Mouse (Mus musculus): ENCODE measurements around the gene Acap2. TPM values are rescaled to one million over a fixed set of nuclear protein-coding genes. Genes with fewer than 3 reads are reported as not detected.

The Acap2 gene
- total RNA-seq, 4 experiments from 2014 or later = 4.7 to 8.3 (median 6.8) TPM

DNA sequence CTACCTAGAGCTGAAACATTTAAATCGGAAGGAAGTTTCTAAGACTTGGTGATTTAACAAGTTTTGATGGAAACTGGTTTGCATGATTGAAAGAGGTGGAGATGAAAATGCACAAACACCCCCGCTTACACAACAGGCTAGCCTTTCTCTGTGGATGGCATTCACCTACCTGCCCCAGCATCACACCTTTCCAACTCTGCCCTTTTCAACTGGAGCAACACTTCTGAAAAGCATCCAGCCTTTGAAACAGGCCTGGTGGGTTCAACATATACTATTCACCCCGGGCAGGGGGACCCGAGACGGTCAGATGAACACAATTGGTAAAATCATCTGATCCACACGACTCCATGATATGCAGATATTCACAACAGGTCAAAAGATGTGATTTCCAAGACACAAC is 119.2 kb downstream of the Acap2 start:
- no peak for DNase-seq (ENCODE audit: low spot score in 2 of 2)

DNA sequence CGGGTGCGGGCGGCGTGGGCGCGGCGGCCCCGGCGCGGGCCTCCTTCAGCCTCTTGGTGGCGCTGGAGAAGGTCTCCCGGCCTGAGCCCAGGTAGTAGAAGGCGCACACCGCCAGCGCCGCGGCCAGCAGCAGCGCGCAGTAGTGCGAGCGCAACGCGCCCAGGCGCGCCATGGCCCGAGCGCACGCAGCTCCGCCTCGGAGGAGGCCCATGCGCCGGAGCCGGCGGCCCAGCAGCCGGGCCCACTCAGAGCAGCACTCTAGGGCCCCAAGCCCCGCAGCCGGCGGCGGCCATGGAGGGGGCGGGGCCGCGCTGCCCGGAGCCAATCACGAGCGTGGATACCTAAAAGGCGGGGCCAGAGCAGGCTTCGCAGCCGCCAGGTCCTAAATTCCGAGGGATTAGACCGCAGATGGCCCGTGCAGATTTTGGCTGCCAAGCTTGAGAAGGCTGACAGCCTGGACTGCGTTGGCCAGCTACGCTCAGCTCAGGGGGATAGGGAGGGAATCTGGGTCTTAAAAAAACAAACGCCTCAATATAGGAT is 119.8 kb downstream of the Acap2 start, which contains the start of gene Xxylt1:
Xxylt1 (minus strand) TSS at position 308 of the 540 bp plus-strand sequence.
- DNase-seq (ENCODE audit: low spot score in 2 of 2) = peak; percentile 87 to 92

DNA sequence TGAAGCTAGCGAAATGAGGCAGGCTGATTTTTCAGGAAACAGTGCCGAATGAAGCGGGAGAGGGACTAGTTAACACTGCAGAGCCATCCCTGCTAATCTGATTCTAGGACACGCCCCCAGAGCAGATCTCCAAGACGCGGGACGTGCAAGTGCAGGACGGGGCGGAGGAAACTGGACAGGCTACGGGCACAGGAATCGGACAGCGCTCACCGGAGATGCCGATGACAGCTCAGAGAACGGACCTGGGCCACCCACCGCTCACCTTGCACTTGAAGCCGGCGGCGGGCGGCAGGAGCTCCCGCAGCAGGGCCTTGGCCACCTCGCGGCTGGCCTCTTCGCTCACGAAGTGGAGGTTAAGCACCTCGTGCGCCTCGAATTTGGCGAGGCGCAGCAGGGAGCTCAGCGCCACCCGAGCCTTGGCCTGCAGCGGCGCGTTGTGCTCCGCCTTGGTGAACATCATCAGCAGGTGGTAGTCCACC is 120.4 kb downstream of the Acap2 start:
- peak in 1 of 2 experiments; percentile 32 for DNase-seq (ENCODE audit: low spot score in 2 of 2)

DNA sequence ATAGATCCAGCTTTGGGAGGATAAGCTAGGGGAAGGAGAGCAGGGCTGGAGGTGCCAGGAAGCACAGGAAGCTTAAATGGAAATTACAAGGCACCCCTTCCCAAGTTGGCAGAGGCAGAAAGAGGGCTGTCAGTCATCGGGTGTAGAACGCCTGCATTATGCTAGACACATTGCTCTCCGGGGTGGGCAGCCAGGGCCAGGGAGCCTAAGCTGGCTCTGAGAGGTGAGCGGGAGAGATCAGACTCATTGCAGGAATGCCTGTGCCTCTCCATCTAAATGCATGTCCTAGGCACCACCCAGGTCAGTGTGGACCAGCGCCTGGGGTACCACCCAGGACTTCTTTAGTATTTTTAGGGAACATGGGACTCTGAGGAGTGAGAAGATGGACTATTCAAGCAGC is 123.6 kb downstream of the Acap2 start:
- no peak for DNase-seq (ENCODE audit: low spot score in 2 of 2)

DNA sequence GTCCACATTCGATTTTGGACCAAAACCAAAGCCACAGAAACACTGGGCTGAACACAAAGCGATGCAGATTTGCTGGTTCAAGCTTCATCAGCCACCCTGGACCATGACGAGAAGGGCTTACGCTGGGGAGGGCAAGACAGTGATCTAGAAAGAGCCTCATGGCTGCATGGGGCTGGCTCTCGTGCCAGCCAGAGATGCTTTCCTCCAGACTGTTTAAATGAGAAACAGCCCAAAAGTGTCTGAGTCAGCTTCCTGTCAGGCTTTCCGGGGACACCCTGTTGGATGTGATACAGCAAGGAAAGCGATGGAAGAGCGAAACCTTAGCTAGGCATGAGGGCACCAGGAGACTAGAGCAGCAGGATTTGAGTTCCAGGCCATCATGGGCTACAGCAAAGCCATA is 124.6 kb downstream of the Acap2 start:
- no peak for DNase-seq (ENCODE audit: low spot score in 2 of 2)

DNA sequence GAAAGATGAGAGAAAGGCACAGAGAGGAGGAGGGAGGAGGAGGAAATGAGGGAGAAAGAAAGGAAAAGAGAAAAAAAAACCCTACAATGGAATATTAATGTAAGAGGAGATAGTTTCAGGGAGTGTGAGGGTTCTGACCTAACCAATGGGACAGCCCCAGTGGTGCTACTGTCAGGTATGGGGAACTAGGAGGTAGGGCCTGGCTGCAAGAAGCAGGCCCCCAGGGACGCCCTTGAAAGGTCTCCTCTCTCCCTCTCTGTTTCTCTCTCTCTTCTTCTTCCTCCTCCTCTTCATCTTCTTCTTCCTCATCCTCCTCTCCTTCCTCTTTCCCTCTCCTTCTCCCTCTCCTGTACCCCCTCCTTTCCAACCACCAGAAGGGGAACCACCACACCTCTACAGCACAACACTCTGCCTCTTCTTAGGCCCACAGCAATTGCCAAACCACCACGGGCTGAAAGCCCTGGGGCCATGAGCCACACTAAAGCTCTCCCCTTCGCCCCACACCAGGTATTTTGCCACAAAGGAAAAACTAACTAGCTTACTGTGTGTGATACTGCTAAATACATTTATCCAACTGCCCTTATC is 126.6 kb downstream of the Acap2 start:
- no peak for DNase-seq (ENCODE audit: low spot score in 2 of 2)

DNA sequence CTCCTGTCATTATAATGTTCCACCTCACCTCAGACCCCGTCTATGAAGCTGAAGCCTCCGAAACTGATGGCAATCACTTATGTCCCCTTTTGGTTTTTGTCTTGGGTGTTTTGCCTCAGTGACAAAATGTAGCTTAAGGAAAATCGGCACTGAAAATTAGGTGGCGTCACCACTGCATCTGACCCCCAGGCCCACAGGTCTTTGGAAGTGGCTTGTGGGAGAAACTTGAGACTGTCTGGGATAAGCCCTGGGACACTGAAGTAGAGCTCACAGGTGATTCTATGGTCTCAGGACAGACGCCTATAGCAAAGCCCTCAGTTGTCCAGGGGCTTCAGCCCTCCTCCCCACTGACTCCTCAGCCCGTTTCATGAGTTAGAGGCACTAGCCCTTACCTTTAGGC is 129.3 kb downstream of the Acap2 start:
- no peak for DNase-seq (ENCODE audit: low spot score in 2 of 2)

DNA sequence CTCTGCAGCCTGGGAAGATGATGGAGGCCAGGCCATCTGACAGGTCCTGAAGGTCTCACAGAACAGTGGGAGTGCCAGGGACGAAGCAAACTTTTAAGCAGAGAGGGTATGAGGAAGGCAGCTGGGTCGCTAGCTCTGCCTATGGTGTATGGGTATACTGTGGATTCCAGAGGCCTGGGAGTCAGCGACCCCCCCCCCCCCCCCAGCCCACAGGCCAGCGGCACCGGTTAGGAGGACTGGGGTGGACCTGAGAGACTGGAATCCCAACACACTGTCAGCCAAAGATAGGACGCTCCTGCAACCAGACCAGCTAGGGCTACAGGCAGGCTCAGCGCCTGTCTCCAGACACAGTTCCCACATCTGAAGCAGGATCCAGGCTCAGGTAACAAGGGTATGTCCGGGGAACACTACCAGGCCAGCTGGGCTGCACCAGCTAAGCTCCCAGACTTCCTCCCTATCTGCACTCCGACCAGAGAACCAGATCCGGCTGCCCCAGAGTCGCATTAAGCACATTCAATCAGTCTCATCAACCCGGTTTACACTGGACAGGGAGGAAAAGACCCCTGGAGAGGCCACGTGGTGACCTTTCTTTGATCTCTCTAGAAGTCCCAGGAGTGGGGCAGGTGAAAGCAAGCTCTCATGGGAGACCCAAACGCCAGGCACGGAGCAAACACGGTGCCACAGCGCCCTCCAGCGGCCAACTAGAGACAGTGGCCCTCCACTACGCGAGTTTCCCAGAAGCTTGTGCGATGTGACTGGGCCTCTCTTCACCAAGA is 130.5 kb downstream of the Acap2 start:
- DNase-seq (ENCODE audit: low spot score in 2 of 2) = peak; percentile 58 to 60

DNA sequence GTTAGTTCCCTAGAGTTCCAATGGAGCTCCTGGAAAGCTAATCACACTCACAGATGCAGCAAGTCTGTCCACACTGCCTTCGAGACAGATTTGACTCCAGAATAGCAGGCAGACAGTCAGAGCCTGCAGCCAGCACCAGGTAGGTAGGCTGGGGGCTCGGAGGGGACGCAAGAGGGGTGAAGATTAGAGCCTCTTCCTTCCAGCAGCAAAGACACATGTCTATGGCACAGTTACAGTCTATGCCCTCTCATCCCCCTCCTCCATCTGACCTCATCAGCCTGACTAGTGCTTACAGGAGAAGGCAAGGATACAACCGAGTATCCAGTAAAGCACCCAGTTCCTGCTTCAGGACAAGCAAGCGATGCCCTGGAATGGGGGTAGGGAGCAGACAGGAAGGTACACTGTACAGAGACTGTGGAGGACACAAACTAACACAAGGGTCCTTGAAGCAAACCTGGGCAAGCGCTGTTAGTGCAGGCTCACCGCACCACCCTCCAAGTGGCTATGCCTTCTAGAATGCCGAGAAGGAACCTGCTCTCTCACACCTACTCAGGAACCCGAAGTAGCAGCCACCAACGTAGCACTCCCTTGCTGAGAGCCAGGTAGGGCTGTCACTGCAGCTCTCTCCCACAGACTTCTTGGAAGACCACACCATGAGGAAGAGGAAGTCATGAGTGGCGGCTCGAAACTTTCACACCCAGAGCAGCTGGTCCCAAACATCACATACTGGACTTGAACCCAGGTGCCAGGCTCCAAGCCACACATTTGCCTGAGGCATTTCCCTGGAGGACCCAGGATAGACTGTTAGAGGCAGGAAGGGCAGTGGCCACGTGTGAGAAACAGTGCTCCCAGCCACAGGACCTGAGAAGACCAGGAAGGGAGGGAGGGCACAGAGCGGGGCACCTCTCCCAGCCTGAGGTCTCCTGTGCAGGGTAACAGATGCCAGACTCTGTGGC is 131.6 kb downstream of the Acap2 start:
- no peak for DNase-seq (ENCODE audit: low spot score in 2 of 2)

DNA sequence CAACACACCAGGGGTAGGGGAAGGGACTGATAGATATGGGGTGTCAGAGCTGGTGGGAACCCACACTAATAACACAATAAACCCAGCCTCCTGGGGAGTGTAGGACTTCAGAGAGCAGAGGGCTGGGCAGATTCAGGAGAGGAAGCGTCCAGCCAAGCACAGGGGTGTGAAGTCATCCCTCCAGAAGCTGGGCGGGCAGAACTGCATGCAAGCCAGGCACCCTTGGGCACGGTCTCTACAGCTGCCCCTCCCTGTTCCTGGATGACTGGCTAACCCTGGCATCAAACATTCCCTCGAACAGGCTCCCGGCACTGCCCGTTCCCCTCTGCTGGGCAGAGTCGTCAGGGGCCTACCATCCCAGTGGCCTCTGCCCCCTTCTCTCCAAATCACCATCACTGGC is 132.8 kb downstream of the Acap2 start:
- DNase-seq (ENCODE audit: low spot score in 2 of 2) = no peak

DNA sequence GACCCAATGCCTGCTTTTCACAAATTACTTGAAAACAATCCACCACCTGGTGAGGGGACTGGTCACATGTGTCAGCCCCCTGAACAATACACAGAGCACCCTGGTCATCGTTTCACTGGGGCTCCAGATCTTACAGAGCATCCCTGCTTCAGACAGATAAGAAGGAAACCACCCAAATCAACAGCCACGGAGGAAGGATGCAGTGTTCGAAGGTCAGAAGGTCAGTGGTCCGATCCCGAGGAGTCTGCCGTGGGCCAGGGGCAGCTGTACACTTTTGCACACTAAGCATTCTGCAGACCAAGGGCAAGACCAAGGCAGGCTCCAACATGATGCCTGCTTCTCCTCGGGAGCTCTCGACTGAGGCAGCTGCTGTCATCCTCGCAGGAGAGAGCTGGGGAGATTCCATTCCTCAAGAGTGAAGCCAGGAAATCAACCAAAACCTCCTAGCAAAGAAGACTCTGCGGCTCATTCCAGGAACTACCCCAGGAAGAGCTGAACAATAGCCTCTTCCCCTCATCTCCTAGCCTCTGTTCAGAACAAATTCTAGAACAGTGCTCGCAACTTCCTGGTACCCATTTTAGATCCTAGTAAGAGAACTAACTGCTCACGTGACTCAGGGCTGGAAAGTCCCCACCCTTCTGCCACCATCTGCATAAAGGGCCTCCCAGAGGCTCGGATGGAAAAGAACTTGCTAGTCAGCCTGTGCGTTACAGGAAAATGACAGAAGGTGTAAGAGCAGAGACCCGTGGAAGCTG is 134.5 kb downstream of the Acap2 start:
- DNase-seq (ENCODE audit: low spot score in 2 of 2) = no peak

DNA sequence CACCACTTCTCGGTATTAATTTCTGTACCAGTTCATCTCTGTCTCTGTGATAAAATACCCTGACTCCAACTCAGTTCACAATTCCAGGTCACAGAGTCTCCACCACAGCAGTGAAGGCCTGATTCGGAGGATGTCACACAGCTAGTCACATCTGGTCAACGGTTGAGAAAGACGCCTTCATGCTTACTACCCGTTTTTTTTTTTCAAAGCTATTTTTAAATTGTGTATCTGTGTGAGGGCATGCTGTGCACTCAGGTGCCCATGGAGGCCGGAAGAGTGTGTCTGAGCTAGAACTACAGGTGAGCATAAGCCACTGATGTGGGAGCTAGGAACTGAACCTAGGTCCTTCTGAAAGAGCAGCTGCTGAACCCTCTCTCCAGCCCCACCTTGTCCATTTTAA is 136.3 kb downstream of the Acap2 start:
- no peak for DNase-seq (ENCODE audit: low spot score in 2 of 2)

DNA sequence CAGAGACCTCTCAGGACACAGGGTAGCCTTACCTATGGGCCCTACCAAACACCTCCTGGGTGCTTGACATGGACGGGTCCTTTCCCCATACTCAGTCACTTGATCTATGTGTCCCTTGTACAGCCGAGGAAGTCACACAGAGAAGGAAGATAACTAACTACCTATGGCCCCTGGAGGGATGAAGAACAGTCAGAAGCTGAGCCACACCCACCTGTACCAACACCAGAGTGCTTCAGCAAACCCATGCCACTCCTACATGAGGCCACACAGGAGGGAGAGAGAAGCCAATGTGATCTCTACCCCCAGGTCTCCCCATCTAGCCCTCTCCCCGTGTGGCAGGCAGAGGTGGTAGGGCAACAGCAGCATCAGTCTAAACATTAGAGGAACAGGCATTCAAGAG is 138.1 kb downstream of the Acap2 start:
- no peak for DNase-seq (ENCODE audit: low spot score in 2 of 2)

DNA sequence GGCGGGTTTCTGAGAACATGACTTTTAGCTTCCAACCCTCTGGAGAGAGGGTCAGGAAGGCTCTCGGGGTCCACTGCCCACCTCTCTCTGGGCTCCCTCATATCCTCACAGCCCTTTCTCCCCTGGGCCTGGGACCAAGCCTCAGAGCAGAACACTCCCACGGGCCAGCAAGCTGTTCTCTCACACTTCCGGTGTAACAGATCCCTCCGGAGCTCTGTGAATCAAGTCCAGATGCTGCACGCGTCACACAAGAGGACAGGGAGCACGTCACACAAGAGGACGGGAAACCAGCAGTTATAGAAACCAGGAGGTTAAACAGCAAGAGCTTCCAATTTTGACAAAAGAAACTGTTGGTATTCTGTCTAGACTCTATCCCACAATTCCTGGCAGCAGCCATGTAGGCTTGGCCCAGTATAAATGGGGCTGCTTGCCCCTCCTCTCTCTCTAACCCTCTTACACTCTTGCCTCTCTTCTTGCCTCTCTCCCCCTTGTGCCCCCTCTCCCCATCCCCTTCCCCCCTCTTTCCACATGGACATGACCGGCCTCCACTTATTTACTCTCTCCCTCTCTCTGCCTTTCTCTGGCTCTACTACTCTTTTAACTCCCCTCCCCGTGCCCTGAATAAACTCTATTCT is 139.7 kb downstream of the Acap2 start:
- DNase-seq (ENCODE audit: low spot score in 2 of 2) = no peak

DNA sequence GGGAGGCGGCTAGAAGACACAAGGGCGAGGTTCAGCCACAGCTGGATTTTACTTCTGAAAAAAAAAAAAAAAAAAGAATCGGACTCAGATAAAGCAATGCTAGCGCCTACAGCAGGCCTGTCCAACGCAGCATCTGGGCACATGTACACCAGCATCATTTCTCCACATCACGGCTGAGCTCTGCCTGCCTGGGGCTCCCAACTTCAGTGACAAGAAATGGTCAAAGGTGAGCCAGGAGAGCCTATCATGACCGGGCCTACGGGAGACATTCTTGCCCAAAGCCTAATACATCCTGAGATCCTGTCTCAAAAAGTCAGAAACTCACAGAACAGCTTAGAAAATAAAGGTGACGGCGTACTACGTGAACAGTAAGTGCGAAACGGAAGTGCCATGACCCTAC is 140.3 kb downstream of the Acap2 start:
- DNase-seq (ENCODE audit: low spot score in 2 of 2) = no peak

DNA sequence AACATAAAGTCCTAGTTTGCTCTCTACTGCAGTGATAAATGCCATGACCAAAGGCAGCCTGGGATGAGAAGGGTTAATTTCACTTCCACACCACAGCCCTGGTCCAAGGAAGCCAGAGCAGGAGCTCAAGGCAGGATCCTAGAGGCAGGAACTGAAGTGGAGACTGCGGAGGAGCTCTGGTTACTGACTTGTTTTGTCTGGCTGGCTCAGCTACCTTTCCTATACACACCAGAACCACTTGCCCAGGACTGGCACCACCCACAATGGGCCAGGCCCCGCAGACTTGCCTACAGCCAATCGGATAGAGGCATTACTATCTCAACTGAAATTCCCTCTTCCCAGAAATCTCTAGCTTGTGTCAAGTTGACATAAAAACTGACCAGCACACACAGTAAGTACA is 140.8 kb downstream of the Acap2 start:
- DNase-seq (ENCODE audit: low spot score in 2 of 2) = no peak

DNA sequence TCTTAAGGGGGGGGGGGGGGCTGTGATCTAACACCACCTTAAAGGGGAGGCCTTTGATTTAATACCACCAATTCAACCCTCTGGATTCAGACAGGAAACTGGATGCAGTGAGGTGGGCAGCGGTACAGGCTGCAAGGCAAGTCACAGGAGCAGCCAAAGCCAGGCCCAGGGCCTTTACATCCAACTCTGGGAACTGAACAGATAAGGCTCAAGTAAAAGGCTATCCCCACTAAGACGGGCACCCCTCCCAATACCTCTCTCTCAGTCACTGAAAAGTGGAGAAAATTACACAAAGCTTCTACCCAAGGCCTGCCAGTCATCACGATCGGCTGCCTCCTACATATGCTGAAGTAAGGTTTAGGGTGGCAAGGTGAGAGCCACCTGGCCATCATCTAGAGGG is 141.3 kb downstream of the Acap2 start:
- no peak for DNase-seq (ENCODE audit: low spot score in 2 of 2)

DNA sequence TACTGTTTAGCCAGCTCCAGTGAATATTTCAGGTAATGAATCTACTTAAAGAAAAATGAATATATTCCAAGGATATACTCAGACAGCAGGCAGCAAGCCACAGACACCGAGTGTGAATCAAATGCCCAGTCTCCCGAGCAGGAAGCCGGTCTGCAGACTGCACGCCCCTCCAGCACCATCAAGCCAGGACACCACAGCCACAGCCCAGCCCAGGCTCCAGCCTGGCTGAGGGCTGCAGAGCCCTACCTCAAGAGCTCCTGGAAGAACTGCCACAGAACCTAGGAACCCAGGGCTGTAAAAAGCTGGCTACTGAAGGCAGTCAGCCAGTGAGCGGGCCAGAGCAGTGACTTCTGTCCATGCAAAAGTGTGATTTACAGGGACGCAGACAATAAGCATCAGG is 148.2 kb downstream of the Acap2 start:
- no peak for DNase-seq (ENCODE audit: low spot score in 2 of 2)

DNA sequence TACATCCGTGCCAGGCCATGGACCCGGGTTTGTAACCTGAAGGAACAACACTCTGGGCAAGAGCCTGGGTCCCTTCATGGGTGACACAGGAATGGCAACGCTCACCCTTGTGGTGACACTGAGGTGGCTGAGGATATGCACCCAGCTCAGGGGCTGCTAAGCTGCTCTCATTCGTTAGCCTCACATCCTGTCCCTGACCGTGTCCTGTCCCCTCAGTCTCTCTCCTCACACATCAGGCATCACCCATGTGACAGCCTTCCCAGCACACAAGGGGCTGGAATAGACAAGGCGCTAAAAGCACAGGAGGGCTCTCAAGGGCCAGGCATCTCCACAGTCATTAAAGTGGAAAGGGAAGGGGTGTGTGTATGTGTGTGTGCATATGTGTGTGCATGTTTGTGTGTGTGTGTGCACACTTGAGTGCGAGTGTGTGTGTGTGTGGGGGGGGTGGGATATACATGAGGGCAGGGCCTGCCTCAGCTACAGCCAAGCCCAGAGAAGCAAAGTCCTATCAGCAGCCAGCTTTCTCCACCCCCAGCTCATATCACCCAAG is 148.8 kb downstream of the Acap2 start:
- no peak for DNase-seq (ENCODE audit: low spot score in 2 of 2)

DNA sequence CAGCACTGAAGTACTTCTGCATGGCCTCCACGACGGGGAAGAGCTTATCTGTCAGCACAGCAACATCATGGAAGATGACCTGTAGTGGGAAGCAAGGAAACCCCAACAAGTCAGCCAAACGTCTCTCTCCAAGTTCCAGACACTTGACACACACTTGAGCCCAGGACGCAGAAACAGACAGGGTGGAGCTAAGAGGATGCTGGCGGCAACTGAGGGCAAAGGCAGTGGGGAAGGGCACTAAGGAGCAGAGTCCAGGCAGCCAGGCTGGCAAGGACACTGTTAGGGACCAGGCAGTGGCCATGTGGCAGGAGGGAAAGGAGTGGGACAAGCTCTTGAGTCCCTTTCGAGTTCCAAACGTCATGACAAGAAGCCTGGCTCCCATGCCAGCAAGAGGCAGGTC is 150.3 kb downstream of the Acap2 start:
- DNase-seq (ENCODE audit: low spot score in 2 of 2) = no peak

All from gastrocnemius, adult 8-10 months (tissue).